Mouse (Mus musculus) heart, postnatal 0 days (tissue): ENCODE results near the gene Nfix. TPM values are rescaled to one million over a fixed set of nuclear protein-coding genes. Genes with fewer than 3 reads are reported as not detected.

Experiments used
- ATAC-seq: fragments of 200-750 bp; cut with Nextera tagmentation; 2 replicates; pipeline ENCODE4 v1.8.0; 2017; ENCODE audit warnings: low read depth, moderate number of reproducible peaks, moderate library complexity; ENCODE audit not compliant: insufficient read depth
- DNase-seq: peaks from one replicate; pipeline ENCODE4 v3.0.0-alpha.2; 2016; ENCODE audit warnings: low spot score
- H3K27ac ChIP-seq: fragments of 300-500 bp; sonication (generic); 2 replicates; pipeline ENCODE4 v1.5.1; 2014; ENCODE audit warnings: low read depth, mild to moderate bottlenecking
- H3K27me3 ChIP-seq: fragments of 300-500 bp; sonication (generic); 2 replicates; pipeline ENCODE4 v1.6.1; 2014; ENCODE audit warnings: low read length, mixed read lengths; ENCODE audit not compliant: control insufficient read depth, insufficient read depth
- H3K36me3 ChIP-seq: fragments of 300-500 bp; sonication (generic); replicated peaks from 2 replicates; pipeline ENCODE4 v1.6.1; 2014; ENCODE audit warnings: low read length, mixed read lengths; ENCODE audit not compliant: control insufficient read depth, insufficient read depth
- H3K4me1 ChIP-seq: fragments of 300-500 bp; sonication (generic); 2 replicates; pipeline ENCODE4 v1.6.1; 2014; ENCODE audit warnings: antibody characterized with exemption; ENCODE audit not compliant: control insufficient read depth, insufficient read depth
- H3K4me2 ChIP-seq: fragments of 300-500 bp; sonication (generic); 2 replicates; pipeline ENCODE4 v1.6.1; 2014; ENCODE audit warnings: low read depth, mild to moderate bottlenecking, low read length, moderate library complexity
- H3K4me3 ChIP-seq: fragments of 300-500 bp; sonication (generic); 2 replicates; pipeline ENCODE4 v1.5.1; 2014; ENCODE audit warnings: low read depth, low read length
- H3K9ac ChIP-seq: fragments of 300-500 bp; sonication (generic); replicated peaks from 2 replicates; pipeline ENCODE4 v1.6.1; 2014; ENCODE audit warnings: low read depth, low read length, mixed read lengths
- H3K9me3 ChIP-seq: fragments of 300-500 bp; sonication (generic); replicated peaks from 2 replicates; pipeline ENCODE4 v1.6.1; 2016; ENCODE audit warnings: low read length; ENCODE audit not compliant: control insufficient read depth
- CTCF ChIP-seq: IDR thresholded peaks from 2 replicates; pipeline ENCODE4 v1.5.1; 2016; ENCODE audit warnings: antibody characterized with exemption, control low read depth, low read depth
- EP300 ChIP-seq: IDR thresholded peaks from 2 replicates; pipeline ENCODE4 v1.6.1; 2016; ENCODE audit warnings: antibody characterized with exemption, low read depth
- WGBS: fragments of 180-500 bp; shearing (Covaris S2); extraction: QIAGEN DNeasy Blood & Tissue Kit; methylation state at CpG from one replicate; pipeline ENCODE4 v1.1.7; 2014; 5-methylcytosine and 5-hydroxymethylcytosine counted together
- polyA plus RNA-seq: library from polyadenylated mRNA; unstranded; fragments of >200 nt; fragmentation: Nextera tagmentation; extraction: Ambion mirVana; gene quantifications from 2 replicates; pipeline ENCODE4 v1.2.1, GENCODE M21; 2015
- total RNA-seq: library from RNA; depleted of rRNA; stranded (reverse); fragments of >200 nt; gene quantifications from 2 replicates; pipeline ENCODE4 v1.2.3, GENCODE M21; 2014; ENCODE audit warnings: low replicate concordance

The Nfix gene
- total and polyA plus RNA-seq, 2 experiments from 2014 or later, result 18.2 to 41.9 TPM

- DNase-seq (no peak), ATAC-seq (no peak)
- Histone ChIP-seq H3K4me3 (peak overlapping the region; percentile 93), H3K4me1 (peaks cover 8% of the 10 kb centered on the region; the same call in 1 of the 2 replicates), H3K9ac (peak overlapping the region; percentile 80; the same call in 1 of the 2 replicates), H3K9me3 (no peaks in the 10 kb centered on the region), H3K4me2 (peak overlapping the region; percentile 78), H3K36me3 (peaks cover 76% of the 10 kb centered on the region), H3K27ac (peak overlapping the region; percentile 86; the same call in 1 of the 2 replicates), H3K27me3 (no peaks in the 10 kb centered on the region)
- WGBS, result 92% methylated on average over 2 of the region's 2 CpGs
- TF ChIP-seq EP300 (no peak), CTCF (no peak)
Observed at GRCm38 (mm10) chr8:84839411-84839810, 39.3 kb upstream of the Nfix start.

GRCm38 (mm10) chr8:84838513-84838912, 38.4 kb upstream of the Nfix start:
- no peak for DNase-seq
- TF ChIP-seq EP300 (no peak), CTCF (no peak)
- H3K4me1 ChIP-seq, result peaks cover 8% of the 10 kb centered on the region; the same call in 1 of the 2 replicates
- no peak for ATAC-seq
- H3K4me2 ChIP-seq, result no peak overlapping the region
- H3K9me3 ChIP-seq, result no peaks in the 10 kb centered on the region
- peaks cover 76% of the 10 kb centered on the region for H3K36me3 ChIP-seq
- no peaks in the 10 kb centered on the region for H3K27me3 ChIP-seq
- H3K9ac ChIP-seq, result no peak overlapping the region
- 81% methylated on average over 5 of the region's 5 CpGs for WGBS
- H3K27ac ChIP-seq, result no peak overlapping the region
- no peak overlapping the region for H3K4me3 ChIP-seq

GRCm38 (mm10) chr8:84837912-84838470, 37.8 kb upstream of the Nfix start:
- Histone ChIP-seq H3K4me1 (peaks cover 10% of the 10 kb centered on the region), H3K36me3 (peaks cover 71% of the 10 kb centered on the region), H3K27ac (no peak overlapping the region), H3K4me2 (no peak overlapping the region), H3K4me3 (no peak overlapping the region), H3K9me3 (no peaks in the 10 kb centered on the region), H3K9ac (no peak overlapping the region), H3K27me3 (no peaks in the 10 kb centered on the region)
- 88% methylated on average over 15 of the region's 15 CpGs for WGBS
- no peak for DNase-seq
- ATAC-seq, result no peak
- TF ChIP-seq EP300, result no peak
- TF ChIP-seq CTCF, result no peak

GRCm38 (mm10) chr8:84837149-84837911, 37.2 kb upstream of the Nfix start:
- Histone ChIP-seq H3K9ac (no peak overlapping the region), H3K27me3 (no peaks in the 10 kb centered on the region), H3K4me2 (no peak overlapping the region), H3K4me1 (peaks cover 15% of the 10 kb centered on the region), H3K36me3 (peaks cover 64% of the 10 kb centered on the region), H3K4me3 (no peak overlapping the region), H3K27ac (no peak overlapping the region), H3K9me3 (no peaks in the 10 kb centered on the region)
- TF ChIP-seq CTCF (no peak), EP300 (no peak)
- 65% methylated on average over 8 of the region's 8 CpGs for WGBS
- ATAC-seq (no peak), DNase-seq (no peak)

GRCm38 (mm10) chr8:84834866-84835855, 35.0 kb upstream of the Nfix start:
- TF ChIP-seq EP300 (no peak; the same call in 1 of the 2 replicates), CTCF (no peak)
- ATAC-seq (no peak), DNase-seq (no peak)
- WGBS, result 47% methylated on average over 10 of the region's 10 CpGs
- no peak overlapping the region for H3K27ac ChIP-seq
- H3K4me3 ChIP-seq, result no peak overlapping the region
- H3K4me2 ChIP-seq, result no peak overlapping the region
- peaks cover 52% of the 10 kb centered on the region for H3K36me3 ChIP-seq
- no peak overlapping the region for H3K9ac ChIP-seq
- H3K4me1 ChIP-seq, result peaks cover 15% of the 10 kb centered on the region
- H3K27me3 ChIP-seq, result no peaks in the 10 kb centered on the region
- no peaks in the 10 kb centered on the region for H3K9me3 ChIP-seq
